Mouse (Mus musculus): ENCODE measurements at regions not wholly inside any gene's neighbourhood (a gene's known extent, or its start where the extent isn't known, plus 50 kb on each side); places are given as distances from the start of the nearest gene placed in this dataset.

DNA sequence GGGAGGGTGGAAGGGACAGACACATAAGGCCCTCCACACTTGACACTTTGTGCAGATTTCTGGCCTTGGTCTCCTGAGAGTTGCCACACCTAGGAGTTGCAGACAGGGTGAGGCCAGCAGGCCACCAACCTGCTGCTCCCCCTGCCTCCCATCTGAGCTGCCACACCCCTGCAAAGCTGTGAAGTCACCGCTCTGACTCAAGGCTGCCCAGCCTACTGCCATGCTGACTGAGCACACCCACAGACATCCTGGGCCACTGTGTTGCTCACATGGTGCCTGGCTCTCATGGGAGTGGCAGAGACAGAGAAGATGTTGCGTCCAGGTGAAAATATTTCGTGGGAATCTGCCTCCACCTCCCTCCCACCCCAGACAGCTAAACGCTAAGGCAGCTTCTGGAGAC, 150.3 kb downstream of the Tfap2c start:
- no peak for DNase-seq (ENCODE audit: low read depth)

GRCm38 (mm10) chr2:172710641-172711040, 161.2 kb downstream of the Tfap2c start:
- DNase-seq (ENCODE audit: low read depth), result no peak

- DNase-seq (ENCODE audit: low read depth), result no peak
Measured at GRCm38 (mm10) chr2:172726701-172727100, 177.3 kb downstream of the Tfap2c start.

DNA sequence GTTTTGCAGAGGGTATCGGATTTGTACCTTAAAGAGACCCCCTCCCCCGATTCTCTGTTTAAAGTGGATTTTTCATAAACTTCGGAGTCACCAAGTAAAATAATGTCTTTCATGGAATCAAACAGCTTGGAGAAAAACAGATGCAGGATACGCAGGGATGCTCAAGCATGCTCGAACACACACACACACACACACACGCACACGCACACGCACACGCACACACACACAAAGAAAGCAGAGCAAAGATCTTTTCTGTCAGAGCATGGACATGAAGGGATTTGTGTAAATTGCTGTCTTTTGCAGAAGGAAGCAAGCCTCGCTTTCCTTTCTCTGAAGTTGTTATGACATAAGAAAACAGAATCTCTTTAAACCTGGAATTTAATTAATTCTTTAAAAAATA, 178.2 kb downstream of the Tfap2c start:
- no peak for DNase-seq (ENCODE audit: low read depth)

DNA sequence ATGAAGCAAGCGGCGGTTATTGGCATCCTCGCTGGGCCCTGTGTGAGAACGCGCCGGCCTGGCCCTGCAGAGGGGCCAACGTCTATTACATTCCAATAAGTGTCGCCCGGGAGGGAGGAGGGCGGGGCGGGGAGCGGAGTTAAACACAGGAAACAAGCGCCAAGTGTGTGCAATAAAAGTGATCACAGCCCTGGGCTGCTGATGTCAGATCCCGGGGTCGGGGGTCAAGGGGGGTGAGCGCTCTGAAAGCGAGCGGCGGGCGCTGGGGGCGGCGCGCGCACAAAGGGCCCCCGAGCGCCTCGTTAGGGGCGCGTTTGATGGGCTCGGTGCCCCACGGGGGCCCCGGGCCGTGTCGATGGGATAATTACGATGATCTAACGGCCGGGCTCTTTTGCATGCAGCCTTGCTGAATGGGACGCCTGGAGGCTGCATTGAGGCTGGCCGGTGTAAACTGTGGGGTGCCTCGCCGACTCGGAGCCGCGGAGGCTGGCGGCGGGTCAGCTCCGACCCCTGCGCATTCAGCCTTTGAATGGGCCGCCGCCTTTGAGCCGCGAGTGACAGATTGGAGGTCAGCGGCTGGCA, 178.9 kb downstream of the Tfap2c start:
- no peak for DNase-seq (ENCODE audit: low read depth)

- DNase-seq (ENCODE audit: low read depth), result no peak
Measured at GRCm38 (mm10) chr2:172729151-172729550, 179.8 kb downstream of the Tfap2c start.

DNA sequence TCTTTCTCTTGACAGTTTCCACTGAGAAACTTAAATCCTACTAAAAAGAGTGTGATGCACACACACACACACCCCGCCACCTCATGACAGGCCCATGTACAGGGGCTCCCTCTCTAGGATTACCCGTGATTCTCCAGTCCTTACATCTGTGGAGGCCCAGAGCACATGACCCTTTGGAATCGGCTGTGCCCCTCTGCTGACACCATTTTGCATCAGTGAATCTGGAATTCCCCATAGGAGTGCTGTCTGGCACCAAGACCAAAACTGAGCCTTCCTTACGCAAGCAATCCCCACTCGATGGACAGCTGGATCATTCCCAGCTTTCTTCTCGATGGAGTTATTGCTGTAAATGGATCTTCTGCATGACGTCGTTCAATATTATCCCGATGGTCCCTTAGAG, 180.3 kb downstream of the Tfap2c start:
- no peak for DNase-seq (ENCODE audit: low read depth)

GRCm38 (mm10) chr2:172731408-172731807, 182.0 kb downstream of the Tfap2c start:
- DNase-seq (ENCODE audit: low read depth), result no peak

GRCm38 (mm10) chr2:172732453-172733210, 183.2 kb downstream of the Tfap2c start:
- no peak for DNase-seq (ENCODE audit: low read depth)

GRCm38 (mm10) chr2:172733403-172733995, 184.1 kb downstream of the Tfap2c start:
- DNase-seq (ENCODE audit: low read depth), result no peak

DNA sequence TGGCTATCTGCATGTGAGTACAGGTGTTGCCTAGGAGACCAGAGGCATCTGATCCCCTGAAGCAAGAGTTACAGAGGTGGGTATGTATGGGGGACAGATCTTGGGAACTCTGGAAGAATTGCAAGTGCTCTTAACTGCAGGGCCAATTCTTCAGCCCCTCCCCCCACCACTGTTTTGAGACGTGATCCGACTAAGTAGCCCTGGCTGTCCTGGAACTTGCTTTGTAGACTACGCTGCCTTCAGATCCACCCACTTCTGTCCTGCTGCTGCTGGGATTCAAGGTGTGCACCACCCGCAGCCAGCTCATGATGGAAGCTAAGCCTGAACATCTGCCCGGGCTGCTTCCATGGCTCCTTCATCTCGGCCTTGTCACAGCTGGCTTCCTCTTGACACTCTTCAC, 186.2 kb downstream of the Tfap2c start:
- DNase-seq (ENCODE audit: low read depth), result no peak

- DNase-seq (ENCODE audit: low read depth), result no peak
Measured at GRCm38 (mm10) chr2:172739041-172739491, 189.7 kb downstream of the Tfap2c start.

- DNase-seq (ENCODE audit: low read depth), result no peak
Measured at GRCm38 (mm10) chr2:172739529-172739928, 190.1 kb downstream of the Tfap2c start.

- DNase-seq (ENCODE audit: low read depth), result no peak
Measured at GRCm38 (mm10) chr2:172751364-172751763, 188.8 kb downstream of the Bmp7 start.

DNA sequence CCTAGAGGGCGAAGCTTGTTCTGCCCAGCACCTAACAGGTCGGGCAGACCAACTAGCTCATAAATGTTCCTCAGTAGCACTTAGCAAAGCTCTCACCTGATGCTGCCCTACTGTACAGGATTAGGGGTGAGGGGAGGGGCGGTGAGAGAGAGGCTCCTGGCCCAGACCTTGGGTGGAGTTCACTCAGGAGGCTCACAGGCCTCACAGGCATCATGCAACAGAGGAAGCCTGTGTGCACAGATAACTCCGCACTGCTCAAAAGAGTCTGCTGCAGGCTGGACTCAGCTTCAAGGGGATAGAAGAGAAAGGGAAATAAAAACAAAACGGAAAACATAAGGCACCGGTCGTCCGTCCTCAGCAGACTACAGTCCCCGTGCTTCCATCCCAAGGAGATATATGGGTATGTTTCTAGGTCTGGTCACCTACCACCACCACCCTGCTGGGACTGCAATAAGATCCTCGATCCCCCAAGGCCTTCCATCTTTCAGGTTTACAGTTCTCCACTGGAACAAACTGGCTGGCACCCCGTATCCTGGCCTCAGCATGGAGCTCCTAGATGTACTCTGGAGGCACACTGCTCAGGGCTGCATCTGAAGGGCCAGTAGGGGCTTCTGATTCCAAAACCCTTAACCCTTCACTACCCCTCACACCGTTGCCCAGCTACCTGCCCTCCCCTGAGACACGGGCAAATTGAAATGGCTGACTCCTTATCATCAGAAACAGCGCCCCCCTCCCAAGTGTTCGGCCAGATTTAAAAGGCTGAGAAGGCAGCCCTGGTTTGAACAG, 184.2 kb downstream of the Bmp7 start:
- no peak for DNase-seq (ENCODE audit: low read depth)

DNA sequence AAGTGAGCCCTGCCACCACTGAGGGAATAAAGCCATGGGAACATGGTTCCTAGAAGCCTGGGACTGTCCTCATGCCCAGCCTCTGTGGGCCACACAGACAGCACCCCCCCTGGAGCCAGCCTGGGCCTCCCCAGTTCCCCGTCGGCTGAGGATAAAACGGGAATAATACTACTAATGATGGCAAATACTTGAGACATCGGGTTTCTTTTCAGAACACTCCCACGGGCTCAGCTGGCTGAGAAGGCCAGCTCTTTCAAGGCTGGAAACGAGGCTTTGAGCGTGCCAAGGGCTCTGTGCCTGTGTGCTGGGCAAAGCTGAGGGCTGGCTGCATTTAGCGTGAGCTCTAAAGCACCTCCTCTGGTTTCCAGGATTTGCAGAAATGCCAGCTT, 183.7 kb downstream of the Bmp7 start:
- no peak for DNase-seq (ENCODE audit: low read depth)

- peak; percentile 3 for DNase-seq (ENCODE audit: low read depth)
Measured at GRCm38 (mm10) chr2:172758497-172758896, 181.6 kb downstream of the Bmp7 start.

- DNase-seq (ENCODE audit: low read depth), result no peak
Measured at GRCm38 (mm10) chr2:172765260-172765659, 174.9 kb downstream of the Bmp7 start.

GRCm38 (mm10) chr2:172766403-172766802, 173.7 kb downstream of the Bmp7 start:
- no peak for DNase-seq (ENCODE audit: low read depth)

- no peak for DNase-seq (ENCODE audit: low read depth)
Measured at GRCm38 (mm10) chr2:172768756-172769155, 171.4 kb downstream of the Bmp7 start.

- DNase-seq (ENCODE audit: low read depth), result no peak
Measured at GRCm38 (mm10) chr2:172770061-172770460, 170.1 kb downstream of the Bmp7 start.

DNA sequence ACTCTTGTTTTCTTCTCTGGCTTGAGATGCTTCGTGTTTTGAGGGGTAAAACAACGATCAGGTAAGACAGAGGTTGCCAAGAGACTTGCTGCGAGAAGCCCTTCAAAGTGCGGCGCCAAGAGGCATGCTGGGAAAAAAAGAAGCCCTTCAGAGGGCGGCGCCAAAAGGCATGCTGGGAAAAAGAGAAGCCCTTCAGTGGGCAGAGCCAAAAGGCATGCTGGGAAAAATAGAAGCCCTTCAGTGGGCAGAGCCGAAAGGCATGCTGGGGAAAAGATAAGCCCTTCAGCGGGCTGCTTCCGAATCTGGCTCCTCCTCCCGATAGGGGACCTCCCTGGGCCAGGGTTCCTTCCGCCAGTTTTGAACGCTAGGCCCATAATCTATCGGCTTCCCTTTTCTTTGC, 169.5 kb downstream of the Bmp7 start:
- no peak for DNase-seq (ENCODE audit: low read depth)

- peak; percentile 40 for DNase-seq (ENCODE audit: low read depth)
Measured at GRCm38 (mm10) chr2:172773176-172773575, 166.9 kb downstream of the Bmp7 start.

All from 416B (cell line).